Comparison of ENCODE assay signal across 8 mouse cellular contexts in the genomic region with DNA sequence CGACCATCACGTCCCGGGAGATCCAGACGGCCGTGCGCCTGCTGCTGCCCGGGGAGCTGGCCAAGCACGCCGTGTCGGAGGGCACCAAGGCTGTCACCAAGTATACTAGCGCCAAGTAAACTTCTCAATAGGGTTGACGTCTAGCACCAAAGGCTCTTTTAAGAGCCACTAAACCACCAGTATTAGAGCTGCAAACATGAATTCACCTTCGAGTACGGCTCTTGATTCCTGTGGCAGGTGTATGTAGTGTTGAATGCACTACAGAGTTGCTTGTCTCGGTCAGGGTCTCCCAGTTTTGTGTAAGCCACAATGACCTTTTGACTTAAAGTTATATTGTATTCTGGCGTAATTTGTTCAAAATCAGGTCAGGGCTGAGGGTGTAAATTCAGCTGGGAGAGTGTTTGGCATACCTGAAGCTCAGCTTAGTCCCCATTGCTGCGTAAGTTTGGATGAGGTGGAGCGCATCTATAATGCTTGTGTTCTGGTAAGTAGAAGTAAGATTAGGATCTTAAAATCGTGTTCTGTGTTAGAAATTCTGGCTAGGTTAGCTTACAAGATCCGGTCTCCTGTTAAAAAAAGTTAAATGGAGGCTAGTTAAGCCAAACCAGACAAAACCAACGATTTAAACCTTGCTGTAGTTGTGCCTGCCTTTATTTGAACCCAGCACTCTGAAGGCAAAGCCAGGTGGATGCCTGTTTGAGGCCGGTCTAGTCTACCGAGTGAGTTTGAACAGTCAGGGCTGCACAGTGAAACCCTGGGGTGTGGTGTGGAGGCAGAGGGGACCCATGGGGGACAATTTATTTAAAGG. TPM values are rescaled to one million over a fixed set of nuclear protein-coding genes. Genes with fewer than 3 reads are reported as not detected.
DNase-seq lines count a peak whose midpoint lies in the region; ATAC-seq and TF ChIP-seq lines count a peak whose summit lies in the region.

No protein-coding gene starts in this region.

- WGBS in lung, embryonic 16.5 days: 1% methylated on average over 17 of the region's 23 CpGs
- 2% methylated on average over 20 of the region's 23 CpGs for WGBS in hindbrain, embryonic 12.5 days
- 2% methylated on average over 22 of the region's 23 CpGs for WGBS in midbrain, embryonic 12.5 days

- peak overlapping the region; percentile 65 for H3K27ac ChIP-seq in lung, embryonic 16.5 days (ENCODE audit: low read length)
- H3K27ac ChIP-seq in hindbrain, embryonic 12.5 days: peak overlapping the region; percentile 76
- H3K27ac ChIP-seq in midbrain, embryonic 12.5 days (replicated peaks): peak overlapping the region; percentile 83

- no peaks in the 10 kb centered on the region for H3K36me3 ChIP-seq in lung, embryonic 16.5 days (ENCODE audit: control insufficient read depth, insufficient read depth, low read length)
- no peaks in the 10 kb centered on the region for H3K36me3 ChIP-seq in hindbrain, embryonic 12.5 days
- H3K36me3 ChIP-seq in midbrain, embryonic 12.5 days: no peaks in the 10 kb centered on the region

- ATAC-seq in lung, embryonic 16.5 days (ENCODE audit: low read depth): peak; percentile 11; the same call in 1 of the 2 replicates
- ATAC-seq in hindbrain, embryonic 12.5 days (ENCODE audit: low FRiP score): peak; percentile 51
- ATAC-seq in midbrain, embryonic 12.5 days (ENCODE audit: low FRiP score, low read depth): peak; percentile 25

- peak overlapping the region; percentile 50 for H3K4me2 ChIP-seq in lung, embryonic 16.5 days (ENCODE audit: low read depth, low read length)
- peak overlapping the region; percentile 70 for H3K4me2 ChIP-seq in hindbrain, embryonic 12.5 days (replicated peaks)
- peak overlapping the region; percentile 67 for H3K4me2 ChIP-seq in midbrain, embryonic 12.5 days (replicated peaks)

- DNase-seq in lung, postnatal 4 days: no peak
- DNase-seq in brain, embryonic 14.5 days (ENCODE audit: low read depth): peak; percentile 59
- DNase-seq in frontal cortex, postnatal 25 days (ENCODE audit: low spot score in 2 of 2): no peak
- DNase-seq in cerebellum, postnatal 4 days (ENCODE audit: low spot score in 2 of 2): no peak
- no peak for DNase-seq in right cerebral cortex, postnatal 14 days

- no peaks in the 10 kb centered on the region for H3K9me3 ChIP-seq in lung, embryonic 16.5 days (ENCODE audit: control insufficient read depth, low read length)
- no peaks in the 10 kb centered on the region for H3K9me3 ChIP-seq in hindbrain, embryonic 12.5 days (replicated peaks)
- no peaks in the 10 kb centered on the region for H3K9me3 ChIP-seq in midbrain, embryonic 12.5 days

- H3K27me3 ChIP-seq in lung, embryonic 16.5 days (ENCODE audit: control insufficient read depth, insufficient read depth, low read depth, low read length): no peaks in the 10 kb centered on the region
- H3K27me3 ChIP-seq in hindbrain, embryonic 12.5 days: no peaks in the 10 kb centered on the region
- no peaks in the 10 kb centered on the region for H3K27me3 ChIP-seq in midbrain, embryonic 12.5 days

- peak overlapping the region; percentile 30 for H3K4me3 ChIP-seq in lung, embryonic 16.5 days (ENCODE audit: low read length)
- peak overlapping the region; percentile 34 for H3K4me3 ChIP-seq in hindbrain, embryonic 12.5 days
- peak overlapping the region; percentile 38 for H3K4me3 ChIP-seq in midbrain, embryonic 12.5 days

- TF ChIP-seq CTCF in brain, embryonic 14.5 days (IDR thresholded peaks at IDR 0.05; ENCODE audit: borderline replicate concordance, extremely low read depth, insufficient read depth, insufficient read length): no peak

- peaks cover 26% of the 10 kb centered on the region for H3K4me1 ChIP-seq in lung, embryonic 16.5 days (replicated peaks; ENCODE audit: control insufficient read depth, insufficient read depth, low read length)
- H3K4me1 ChIP-seq in hindbrain, embryonic 12.5 days: peaks cover 26% of the 10 kb centered on the region
- peaks cover 30% of the 10 kb centered on the region for H3K4me1 ChIP-seq in midbrain, embryonic 12.5 days

- no peak for TF ChIP-seq POLR2A in brain, embryonic 14.5 days (IDR thresholded peaks at IDR 0.05; ENCODE audit: borderline replicate concordance, extremely low read depth, insufficient read depth, insufficient read length, poor library complexity, severe bottlenecking)

- H3K9ac ChIP-seq in lung, embryonic 16.5 days (ENCODE audit: low read length): peak overlapping the region; percentile 16
- peak overlapping the region; percentile 57 for H3K9ac ChIP-seq in hindbrain, embryonic 12.5 days
- peak overlapping the region; percentile 54 for H3K9ac ChIP-seq in midbrain, embryonic 12.5 days (replicated peaks)

RNA-seq across cellular contexts. Expression of gene Hist1h2bk, which starts 0.7 kb away (rescaled TPM):
- 6.6 and 7.3 TPM in 2 replicates for polyA plus RNA-seq in lung, embryonic 16.5 days (2015; fragmentation: Nextera tagmentation; extraction: Ambion mirVana)
- 20.9 and 21.3 TPM in 2 replicates for polyA plus RNA-seq in brain, embryonic 14.5 days (2012; rRNA removed)
- 5.5 and 9.1 TPM in 2 replicates for polyA plus RNA-seq in hindbrain, embryonic 12.5 days (2016; fragmentation: Nextera tagmentation; extraction: Ambion mirVana)
- 7.2 and 8.1 TPM in 2 replicates for polyA plus RNA-seq in midbrain, embryonic 12.5 days (2016; fragmentation: Nextera tagmentation; extraction: Ambion mirVana)

RNA-seq across cellular contexts. Expression of gene Hist1h2ah, which starts 1.0 kb away (rescaled TPM):
- polyA plus RNA-seq in lung, embryonic 16.5 days (2015; fragmentation: Nextera tagmentation; extraction: Ambion mirVana): 2.3 and 15.3 TPM in 2 replicates
- polyA plus RNA-seq in brain, embryonic 14.5 days (2012; rRNA removed): 8.8 and 13.4 TPM in 2 replicates
- polyA plus RNA-seq in hindbrain, embryonic 12.5 days (2016; fragmentation: Nextera tagmentation; extraction: Ambion mirVana): 17.9 TPM in 1 of 2 replicates, not detected in the other
- polyA plus RNA-seq in midbrain, embryonic 12.5 days (2016; fragmentation: Nextera tagmentation; extraction: Ambion mirVana): 10.1 and 11.3 TPM in 2 replicates

RNA-seq across cellular contexts. Expression of gene Hist1h4i, which starts 4.8 kb away (rescaled TPM):
- 23.6 and 24.3 TPM in 2 replicates for polyA plus RNA-seq in lung, embryonic 16.5 days (2015; fragmentation: Nextera tagmentation; extraction: Ambion mirVana)
- 20.0 and 40.1 TPM in 2 replicates for polyA plus RNA-seq in brain, embryonic 14.5 days (2012; rRNA removed)
- 18.2 and 20.9 TPM in 2 replicates for polyA plus RNA-seq in hindbrain, embryonic 12.5 days (2016; fragmentation: Nextera tagmentation; extraction: Ambion mirVana)
- 34.4 and 38.6 TPM in 2 replicates for polyA plus RNA-seq in midbrain, embryonic 12.5 days (2016; fragmentation: Nextera tagmentation; extraction: Ambion mirVana)

RNA-seq across cellular contexts. Expression of gene Hist1h2ag, which starts 6.4 kb away (rescaled TPM):
- 36.8 and 53.7 TPM in 2 replicates for polyA plus RNA-seq in lung, embryonic 16.5 days (2015; fragmentation: Nextera tagmentation; extraction: Ambion mirVana)
- polyA plus RNA-seq in brain, embryonic 14.5 days (2012; rRNA removed): 32.1 and 55.3 TPM in 2 replicates
- 52.7 and 56.3 TPM in 2 replicates for polyA plus RNA-seq in hindbrain, embryonic 12.5 days (2016; fragmentation: Nextera tagmentation; extraction: Ambion mirVana)
- polyA plus RNA-seq in midbrain, embryonic 12.5 days (2016; fragmentation: Nextera tagmentation; extraction: Ambion mirVana): 62.2 and 69.7 TPM in 2 replicates

RNA-seq across cellular contexts. Expression of gene Hist1h2bj, which starts 6.7 kb away (rescaled TPM):
- 12.9 and 16.4 TPM in 2 replicates for polyA plus RNA-seq in lung, embryonic 16.5 days (2015; fragmentation: Nextera tagmentation; extraction: Ambion mirVana)
- polyA plus RNA-seq in brain, embryonic 14.5 days (2012; rRNA removed): 20.2 and 23.7 TPM in 2 replicates
- polyA plus RNA-seq in hindbrain, embryonic 12.5 days (2016; fragmentation: Nextera tagmentation; extraction: Ambion mirVana): 7.2 and 11.9 TPM in 2 replicates
- 13.1 and 15.4 TPM in 2 replicates for polyA plus RNA-seq in midbrain, embryonic 12.5 days (2016; fragmentation: Nextera tagmentation; extraction: Ambion mirVana)
